Mouse (Mus musculus): ENCODE data around the gene Zrsr1. TPM values are rescaled to one million over a fixed set of nuclear protein-coding genes. Genes with fewer than 3 reads are reported as not detected.
A peak's percentile ranks its signal among the peaks of the same experiment; 100 is the strongest.

The Zrsr1 gene
- 10 to 100 TPM; 15.1 to 22.0 TPM for total RNA-seq (2021)
- 4.6 and 7.2 TPM in 2 replicates for polyA plus RNA-seq (2012; rRNA removed)
- long read RNA-seq, full-length matches to known transcripts = 12 of 12 reads
- long read RNA-seq, partial matches to known transcripts = 0 of 12 reads
- long read RNA-seq, other reads (novel, unspliced or antisense) = 0 of 12 reads

- intact Hi-C loops (cut with DNase I) = loop anchor here (5.0 to 10.0 kb wide), 2 partner anchors 190 to 457 kb away; partner anchors contain the start of gene Tmem17
- H3K27ac ChIP-seq = peak within 1 kb of the TSS; percentile 90
Measured at GRCm38 (mm10) chr11:22971835-22972709, at the start of gene Zrsr1. Gene Zrsr1 (plus strand): TSS chr11:22972005.

GRCm38 (mm10) chr11:22922546-22922945, 49.3 kb upstream of the Zrsr1 start:
- peaks cover 3% of the 10 kb centered on the region; the same call in 1 of the 2 replicates for H3K79me2 ChIP-seq (replicated peaks; ENCODE audit: control insufficient read depth, insufficient read depth, low read length)
- H3K27me3 ChIP-seq (ENCODE audit: control insufficient read depth, insufficient read depth, low read length) = no peaks in the 10 kb centered on the region
- TF ChIP-seq POLR2A (IDR thresholded peaks at IDR 0.05; ENCODE audit: insufficient read depth, low read depth, low read length) (no peak), CTCF (IDR thresholded peaks at IDR 0.05) (no peak), EP300 (IDR thresholded peaks at IDR 0.05; ENCODE audit: insufficient read depth, low read depth, low read length) (no peak)
- no peaks in the 10 kb centered on the region for H3K36me3 ChIP-seq (ENCODE audit: control insufficient read depth, insufficient read depth, low read length)
- 86% methylated on average over 2 of the region's 2 CpGs for WGBS
- DNase-seq = no peak
- H3K4me1 ChIP-seq (ENCODE audit: control insufficient read depth, insufficient read depth, low read length) = no peaks in the 10 kb centered on the region
- H3K27ac ChIP-seq = no peak overlapping the region
- H3K9ac ChIP-seq (ENCODE audit: low read depth, low read length) = no peak overlapping the region
- intact Hi-C loops (cut with DNase I) = no loop called here
- H3K4me3 ChIP-seq = no peak overlapping the region

More at GRCm38 (mm10) chr11:22971835-22972709, at the start of gene Zrsr1:
- Histone ChIP-seq H3K4me1 (ENCODE audit: control insufficient read depth, insufficient read depth, low read length) (peaks cover 3% of the 10 kb centered on the region), H3K79me2 (replicated peaks; ENCODE audit: control insufficient read depth, insufficient read depth, low read length) (peaks cover 5% of the 10 kb centered on the region; the same call in 1 of the 2 replicates), H3K27me3 (ENCODE audit: control insufficient read depth, insufficient read depth, low read length) (no peaks in the 10 kb centered on the region), H3K36me3 (ENCODE audit: control insufficient read depth, insufficient read depth, low read length) (peaks cover 15% of the 10 kb centered on the region), H3K4me3 (peak within 1 kb of the TSS; percentile 74), H3K9ac (ENCODE audit: low read depth, low read length) (peak within 1 kb of the TSS; percentile 76)
- TF ChIP-seq POLR2A (IDR thresholded peaks at IDR 0.05; ENCODE audit: insufficient read depth, low read depth, low read length) (peak; percentile 90), CTCF (IDR thresholded peaks at IDR 0.05) (no peak)
- WGBS = 46% methylated on average over 56 of the region's 56 CpGs
- peak; percentile 72 to 79 for DNase-seq

- TF ChIP-seq CTCF (IDR thresholded peaks at IDR 0.05) = no peak
- no peak for TF ChIP-seq POLR2A (IDR thresholded peaks at IDR 0.05; ENCODE audit: insufficient read depth, low read depth, low read length)
- no peak for TF ChIP-seq EP300 (IDR thresholded peaks at IDR 0.05; ENCODE audit: insufficient read depth, low read depth, low read length)
- H3K4me1 ChIP-seq (ENCODE audit: control insufficient read depth, insufficient read depth, low read length) = peaks cover 2% of the 10 kb centered on the region; the same call in 1 of the 2 replicates
- 94% methylated on average over 2 of the region's 2 CpGs for WGBS
Measured at GRCm38 (mm10) chr11:22923606-22924005, 48.2 kb upstream of the Zrsr1 start.

GRCm38 (mm10) chr11:22928586-22929169, 43.1 kb upstream of the Zrsr1 start:
- TF ChIP-seq EP300 (IDR thresholded peaks at IDR 0.05; ENCODE audit: insufficient read depth, low read depth, low read length) (no peak), CTCF (IDR thresholded peaks at IDR 0.05) (no peak), POLR2A (IDR thresholded peaks at IDR 0.05; ENCODE audit: insufficient read depth, low read depth, low read length) (no peak)
- H3K9ac ChIP-seq (ENCODE audit: low read depth, low read length) = no peak overlapping the region
- peak in 1 of 2 experiments; percentile 15 for DNase-seq
- H3K27me3 ChIP-seq (ENCODE audit: control insufficient read depth, insufficient read depth, low read length) = no peaks in the 10 kb centered on the region
- intact Hi-C loops (cut with DNase I) = no loop called here
- H3K79me2 ChIP-seq (replicated peaks; ENCODE audit: control insufficient read depth, insufficient read depth, low read length) = no peaks in the 10 kb centered on the region
- no peak overlapping the region; the same call in 1 of the 2 replicates for H3K27ac ChIP-seq
- no peak overlapping the region for H3K4me3 ChIP-seq
- H3K4me1 ChIP-seq (ENCODE audit: control insufficient read depth, insufficient read depth, low read length) = peaks cover 5% of the 10 kb centered on the region
- H3K36me3 ChIP-seq (ENCODE audit: control insufficient read depth, insufficient read depth, low read length) = no peaks in the 10 kb centered on the region
- WGBS = 44% methylated on average over 8 of the region's 8 CpGs

More at GRCm38 (mm10) chr11:22923606-22924005, 48.2 kb upstream of the Zrsr1 start:
- Histone ChIP-seq H3K79me2 (replicated peaks; ENCODE audit: control insufficient read depth, insufficient read depth, low read length) (peaks cover 3% of the 10 kb centered on the region; the same call in 1 of the 2 replicates), H3K36me3 (ENCODE audit: control insufficient read depth, insufficient read depth, low read length) (no peaks in the 10 kb centered on the region), H3K27ac (no peak overlapping the region), H3K9ac (ENCODE audit: low read depth, low read length) (no peak overlapping the region), H3K4me3 (no peak overlapping the region), H3K27me3 (ENCODE audit: control insufficient read depth, insufficient read depth, low read length) (no peaks in the 10 kb centered on the region)
- DNase-seq = no peak
- intact Hi-C loops (cut with DNase I) = no loop called here

GRCm38 (mm10) chr11:22930129-22930528, 41.7 kb upstream of the Zrsr1 start:
- intact Hi-C loops (cut with DNase I) = no loop called here
- DNase-seq = no peak
- Histone ChIP-seq H3K27ac (no peak overlapping the region), H3K9ac (ENCODE audit: low read depth, low read length) (no peak overlapping the region), H3K79me2 (replicated peaks; ENCODE audit: control insufficient read depth, insufficient read depth, low read length) (no peaks in the 10 kb centered on the region), H3K27me3 (ENCODE audit: control insufficient read depth, insufficient read depth, low read length) (no peaks in the 10 kb centered on the region), H3K4me1 (ENCODE audit: control insufficient read depth, insufficient read depth, low read length) (peaks cover 5% of the 10 kb centered on the region), H3K4me3 (no peak overlapping the region), H3K36me3 (ENCODE audit: control insufficient read depth, insufficient read depth, low read length) (no peaks in the 10 kb centered on the region)
- TF ChIP-seq POLR2A (IDR thresholded peaks at IDR 0.05; ENCODE audit: insufficient read depth, low read depth, low read length) = no peak
- WGBS = 71% methylated on average over 2 of the region's 2 CpGs
